Mouse (Mus musculus): ENCODE data around the gene Dao.

GRCm38 (mm10) chr5:113992339-113992831, 11.1 kb upstream of the Dao start:
- no peak for TF ChIP-seq CTCF (IDR thresholded peaks at IDR 0.05)
- no peak for TF ChIP-seq POLR2A (IDR thresholded peaks at IDR 0.05; ENCODE audit: insufficient read depth, low read depth, low read length)
